Mouse (Mus musculus) limb, embryonic 14.5 days (tissue): ENCODE results near the gene Acin1. TPM values are rescaled to one million over a fixed set of nuclear protein-coding genes. Genes with fewer than 3 reads are reported as not detected.
A peak's percentile ranks its signal among the peaks of the same experiment; 100 is the strongest.

Experiments
- ATAC-seq: fragments of 200-750 bp; cut with Nextera tagmentation; 2 replicates; pipeline ENCODE4 v1.8.0; 2017; ENCODE audit warnings: low read depth, moderate number of reproducible peaks, moderate TSS enrichment; ENCODE audit not compliant: low FRiP score
- DNase-seq: peaks from one replicate; pipeline ENCODE4 v3.0.0-alpha.2; 2015; ENCODE audit warnings: low spot score
- H3K27ac ChIP-seq: fragments of 300-500 bp; sonication (generic); replicated peaks from 2 replicates; pipeline ENCODE4 v1.5.1; 2014; ENCODE audit warnings: low read depth, mild to moderate bottlenecking, low read length, moderate library complexity, mixed read lengths
- H3K27me3 ChIP-seq: fragments of 300-500 bp; sonication (generic); 2 replicates; pipeline ENCODE4 v1.6.1; 2014; ENCODE audit warnings: low read length, mixed read lengths; ENCODE audit not compliant: control insufficient read depth, insufficient read depth
- H3K36me3 ChIP-seq: fragments of 300-500 bp; sonication (generic); 2 replicates; pipeline ENCODE4 v1.6.1; 2014; ENCODE audit warnings: mild to moderate bottlenecking, low read length, moderate library complexity, mixed read lengths; ENCODE audit not compliant: control insufficient read depth, insufficient read depth
- H3K4me1 ChIP-seq: fragments of 300-500 bp; sonication (generic); 2 replicates; pipeline ENCODE4 v1.6.1; 2014; ENCODE audit warnings: antibody characterized with exemption, low read length, mixed read lengths; ENCODE audit not compliant: control insufficient read depth, insufficient read depth
- H3K4me2 ChIP-seq: fragments of 300-500 bp; sonication (generic); replicated peaks from 2 replicates; pipeline ENCODE4 v1.6.1; 2014; ENCODE audit warnings: low read depth, mild to moderate bottlenecking, low read length, moderate library complexity; ENCODE audit not compliant: severe bottlenecking
- H3K4me3 ChIP-seq: fragments of 300-500 bp; sonication (generic); replicated peaks from 2 replicates; pipeline ENCODE4 v1.5.1; 2014; ENCODE audit warnings: low read length
- H3K9ac ChIP-seq: fragments of 300-500 bp; sonication (generic); 2 replicates; pipeline ENCODE4 v1.6.1; 2014; ENCODE audit warnings: mild to moderate bottlenecking, low read depth, low read length, moderate library complexity; ENCODE audit not compliant: severe bottlenecking
- H3K9me3 ChIP-seq: fragments of 300-500 bp; sonication (generic); 2 replicates; pipeline ENCODE4 v1.6.1; 2016; ENCODE audit warnings: low read length; ENCODE audit not compliant: control insufficient read depth
- POLR2A ChIP-seq: fragments of 200-500 bp; IDR thresholded peaks from 2 replicates; pipeline ENCODE4 v1.8.0; 2012; ENCODE audit warnings: inconsistent platforms, mild to moderate bottlenecking, moderate library complexity, borderline replicate concordance; ENCODE audit not compliant: insufficient read depth, insufficient read length; ENCODE audit errors: extremely low read depth
- WGBS: fragments of 180-500 bp; shearing (Covaris S2); extraction: QIAGEN DNeasy Blood & Tissue Kit; methylation state at CpG from one replicate; pipeline ENCODE4 v1.1.7; 2014; 5-methylcytosine and 5-hydroxymethylcytosine counted together
- polyA plus RNA-seq, 2 experiments: library from polyadenylated mRNA; depleted of rRNA in 1 of 2; stranded (reverse) in 1 of 2; unstranded in 1 of 2; fragments of >200 nt; fragmentation: Nextera tagmentation in 1 of 2; extraction: Ambion mirVana in 1 of 2; gene quantifications; 2 replicates each; pipeline versions ENCODE4 v1.2.1 to v1.2.3; 2012 to 2014

The Acin1 gene
- polyA plus RNA-seq, 2 experiments, result 99.4 to 297 TPM

GRCm38 (mm10) chr14:54609962-54610361 lies 76.8 kb downstream of the Acin1 start:
- H3K9me3 ChIP-seq, result no peaks in the 10 kb centered on the region
- H3K4me3 ChIP-seq, result no peak overlapping the region
- ATAC-seq (no peak), DNase-seq (no peak)
- peaks cover 6% of the 10 kb centered on the region; the same call in 1 of the 2 replicates for H3K4me1 ChIP-seq
- H3K36me3 ChIP-seq, result peaks cover 27% of the 10 kb centered on the region
- no peak overlapping the region for H3K4me2 ChIP-seq
- no peak overlapping the region for H3K9ac ChIP-seq
- no peak overlapping the region for H3K27ac ChIP-seq
- 81% methylated on average over 4 of the region's 4 CpGs for WGBS
- TF ChIP-seq POLR2A, result no peak
- H3K27me3 ChIP-seq, result no peaks in the 10 kb centered on the region

GRCm38 (mm10) chr14:54609245-54609644 lies 77.5 kb downstream of the Acin1 start:
- TF ChIP-seq POLR2A, result no peak
- Histone ChIP-seq H3K9me3 (no peaks in the 10 kb centered on the region), H3K4me3 (no peak overlapping the region), H3K27me3 (no peaks in the 10 kb centered on the region), H3K36me3 (peaks cover 25% of the 10 kb centered on the region), H3K9ac (no peak overlapping the region), H3K4me1 (peaks cover 9% of the 10 kb centered on the region), H3K4me2 (no peak overlapping the region), H3K27ac (no peak overlapping the region)
- no peak for DNase-seq
- ATAC-seq, result no peak
- WGBS, result 67% methylated on average over 4 of the region's 4 CpGs

- Histone ChIP-seq H3K4me1 (peaks cover 18% of the 10 kb centered on the region), H3K27ac (no peak overlapping the region), H3K36me3 (peaks cover 12% of the 10 kb centered on the region; the same call in 1 of the 2 replicates), H3K4me3 (no peak overlapping the region), H3K4me2 (no peak overlapping the region), H3K27me3 (no peaks in the 10 kb centered on the region), H3K9me3 (no peaks in the 10 kb centered on the region), H3K9ac (no peak overlapping the region)
- ATAC-seq, result no peak
- no peak for TF ChIP-seq POLR2A
- DNase-seq, result no peak
- 58% methylated on average over 8 of the region's 8 CpGs for WGBS
These were observed 79.5 kb downstream of the Acin1 start for GRCm38 (mm10) chr14:54607226-54607625.

GRCm38 (mm10) chr14:54605752-54606321 lies 80.9 kb downstream of the Acin1 start, which contains the start of gene 4931414P19Rik:
Gene 4931414P19Rik, minus strand, starts transcription at chr14:54605993.
- Histone ChIP-seq H3K27me3 (no peaks in the 10 kb centered on the region), H3K27ac (peak within 1 kb of the TSS; percentile 73), H3K9me3 (no peaks in the 10 kb centered on the region), H3K36me3 (no peaks in the 10 kb centered on the region), H3K4me2 (peak within 1 kb of the TSS; percentile 56), H3K9ac (peak within 1 kb of the TSS; percentile 56), H3K4me1 (peaks cover 18% of the 10 kb centered on the region), H3K4me3 (peak within 1 kb of the TSS; percentile 49)
- 0 out of 2 replicates have a peak, but pooled peaks have one; percentile 28 for TF ChIP-seq POLR2A
- WGBS, result 1% methylated on average over 25 of the region's 39 CpGs
- peak; percentile 39; the same call in 1 of the 2 replicates for ATAC-seq
- DNase-seq, result peak; percentile 69

GRCm38 (mm10) chr14:54603686-54604085 lies 83.0 kb downstream of the Acin1 start:
- Histone ChIP-seq H3K27ac (peak overlapping the region; percentile 90), H3K4me2 (peak overlapping the region; percentile 44), H3K27me3 (no peaks in the 10 kb centered on the region), H3K4me3 (peak overlapping the region; percentile 62), H3K4me1 (peaks cover 18% of the 10 kb centered on the region), H3K9me3 (no peaks in the 10 kb centered on the region), H3K9ac (peak overlapping the region; percentile 84; the same call in 1 of the 2 replicates), H3K36me3 (no peaks in the 10 kb centered on the region)
- 82% methylated on average over 8 of the region's 8 CpGs for WGBS
- DNase-seq (no peak), ATAC-seq (no peak)
- no peak for TF ChIP-seq POLR2A
